8 mouse cellular contexts compared by ENCODE assay signal in the genomic region with DNA sequence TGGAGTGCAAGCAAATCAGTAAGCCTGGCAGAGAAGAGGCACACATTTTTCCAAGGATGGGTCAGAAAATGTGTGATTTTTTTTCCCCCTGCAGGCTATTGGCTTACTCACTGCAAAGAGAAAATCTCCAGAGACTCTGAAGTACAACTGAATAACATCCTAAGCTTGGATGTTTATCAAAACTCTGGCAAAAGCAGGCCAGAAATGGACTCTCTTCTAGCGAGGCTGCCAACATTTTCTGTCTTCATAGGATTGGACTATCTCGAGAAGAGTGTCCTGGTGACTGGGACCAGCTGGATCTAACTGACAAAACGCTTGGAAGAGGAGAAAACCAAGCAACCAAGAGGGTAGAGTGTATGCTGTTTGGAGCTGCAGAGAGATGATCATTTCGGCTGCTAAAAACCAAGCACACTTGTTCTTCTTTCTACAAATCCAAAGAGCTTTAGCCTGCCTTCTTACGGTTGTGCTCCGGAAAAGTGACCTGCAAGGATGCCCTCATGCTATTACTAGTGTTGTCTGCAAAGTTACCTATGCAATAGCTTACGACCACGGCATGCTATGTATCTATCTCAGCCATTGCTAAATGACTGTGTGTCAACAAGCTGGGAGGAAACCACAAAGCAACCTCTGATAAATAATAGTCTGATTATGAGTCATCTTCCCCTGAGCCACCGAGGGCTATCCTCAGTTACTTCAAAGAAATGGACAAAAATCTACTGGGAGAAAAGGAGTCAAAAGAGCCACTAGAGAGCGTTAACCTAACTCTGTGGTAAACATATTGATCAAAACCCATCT. TPM values are rescaled to one million over a fixed set of nuclear protein-coding genes. Genes with fewer than 3 reads are reported as not detected.
DNase-seq lines count a peak whose midpoint lies in the region; ATAC-seq and TF ChIP-seq lines count a peak whose summit lies in the region.

No protein-coding gene starts in this region.

- no peak for TF ChIP-seq CTCF in kidney, postnatal 0 days (IDR thresholded peaks at IDR 0.05; ENCODE audit: low read depth)
- peak; percentile 34; the same call in 1 of the 2 replicates for TF ChIP-seq CTCF in stomach, postnatal 0 days (IDR thresholded peaks at IDR 0.05; ENCODE audit: low read depth)

- peak; percentile 27 for DNase-seq in testis, postnatal 14 days (ENCODE audit: low spot score)
- DNase-seq in testis, postnatal 10 days (ENCODE audit: low spot score), result no peak
- DNase-seq in gastrocnemius, postnatal 25 days, result peak; percentile 58
- DNase-seq in kidney, postnatal 0 days (ENCODE audit: low spot score), result peak; percentile 32
- DNase-seq in stomach, postnatal 0 days (ENCODE audit: low spot score), result no peak
- no peak for DNase-seq in cerebellum, adult 9-10 months
- no peak for DNase-seq in left cerebral cortex, adult 18-20 months (ENCODE audit: low spot score in 2 of 2)
- no peak for DNase-seq in thymus, adult 18-20 months

- no peaks in the 10 kb centered on the region for H3K36me3 ChIP-seq in kidney, postnatal 0 days (ENCODE audit: insufficient read depth, low read length)
- no peaks in the 10 kb centered on the region for H3K36me3 ChIP-seq in stomach, postnatal 0 days (ENCODE audit: control insufficient read depth, insufficient read depth, low read length)

- no peaks in the 10 kb centered on the region for H3K4me1 ChIP-seq in kidney, postnatal 0 days (replicated peaks; ENCODE audit: insufficient read depth, low read length)
- no peaks in the 10 kb centered on the region for H3K4me1 ChIP-seq in stomach, postnatal 0 days (replicated peaks; ENCODE audit: control insufficient read depth, insufficient read depth)

- no peak for ATAC-seq in kidney, postnatal 0 days (replicated peaks; ENCODE audit: low FRiP score, low read depth)
- ATAC-seq in stomach, postnatal 0 days (ENCODE audit: low FRiP score, low TSS enrichment), result 0 out of 2 replicates have a peak, but pooled peaks have one; percentile 35

- H3K27ac ChIP-seq in kidney, postnatal 0 days, result no peak overlapping the region
- H3K27ac ChIP-seq in stomach, postnatal 0 days (replicated peaks), result peak overlapping the region; percentile 53; the same call in 1 of the 2 replicates

- no peaks in the 10 kb centered on the region for H3K27me3 ChIP-seq in kidney, postnatal 0 days (ENCODE audit: insufficient read depth, low read length)
- no peaks in the 10 kb centered on the region for H3K27me3 ChIP-seq in stomach, postnatal 0 days (ENCODE audit: control insufficient read depth, insufficient read depth, low read length)

- no peak overlapping the region for H3K4me3 ChIP-seq in kidney, postnatal 0 days (replicated peaks; ENCODE audit: low read depth, low read length)
- H3K4me3 ChIP-seq in stomach, postnatal 0 days (ENCODE audit: low read depth, low read length), result no peak overlapping the region

- WGBS in kidney, postnatal 0 days, result 73% methylated on average over 10 of the region's 10 CpGs
- 52% methylated on average over 10 of the region's 10 CpGs for WGBS in stomach, postnatal 0 days

- no peak for TF ChIP-seq EP300 in stomach, postnatal 0 days (optimal IDR thresholded peaks at IDR 0.05)

- no peak overlapping the region for H3K9ac ChIP-seq in kidney, postnatal 0 days (ENCODE audit: low read depth, low read length)
- H3K9ac ChIP-seq in stomach, postnatal 0 days (ENCODE audit: low read length), result no peak overlapping the region

- no peaks in the 10 kb centered on the region for H3K9me3 ChIP-seq in kidney, postnatal 0 days (replicated peaks; ENCODE audit: low read length)
- H3K9me3 ChIP-seq in stomach, postnatal 0 days (ENCODE audit: control insufficient read depth, low read length), result no peaks in the 10 kb centered on the region

- no peak overlapping the region for H3K4me2 ChIP-seq in kidney, postnatal 0 days (ENCODE audit: low read length)
- no peak overlapping the region for H3K4me2 ChIP-seq in stomach, postnatal 0 days (replicated peaks; ENCODE audit: low read depth)

RNA-seq across cellular contexts. Expression of a gene that starts 36.1 kb away (rescaled TPM):
- 10 to 100 TPM; 18.5 to 21.8 TPM for total RNA-seq in gastrocnemius, postnatal 25 days (2021)
- 25.9 and 28.2 TPM in 2 replicates for polyA plus RNA-seq in kidney, postnatal 0 days (2015; fragmentation: Nextera tagmentation; extraction: Ambion mirVana)
- 12.3 and 12.4 TPM in 2 replicates for polyA plus RNA-seq in stomach, postnatal 0 days (2015; fragmentation: Nextera tagmentation; extraction: Ambion mirVana)
- total RNA-seq in left cerebral cortex, adult 18-20 months (2021), result 10 to 100 TPM; 27.8 to 29.0 TPM

Comparison
In these comparisons a context has a peak if more than half of its experiments do, and no peak if none do; other contexts are left out.
1. DNase-seq: peak in testis, postnatal 14 days (single experiment), gastrocnemius, postnatal 25 days (single experiment) and kidney, postnatal 0 days (single experiment); none in testis, postnatal 10 days (single experiment), stomach, postnatal 0 days (single experiment), cerebellum, adult 9-10 months (single experiment), left cerebral cortex, adult 18-20 months (0 of 2) and thymus, adult 18-20 months (0 of 2).